Mouse (Mus musculus): ENCODE data around the gene Lypd5.

GRCm38 (mm10) chr7:24391687-24392086 is 42.7 kb downstream of the Lypd5 start:
- no peak for TF ChIP-seq ZC3H11A (IDR thresholded peaks at IDR 0.05; ENCODE audit: borderline replicate concordance, low read depth, low read length)
- no peak for TF ChIP-seq CHD2 (IDR thresholded peaks at IDR 0.05; ENCODE audit: low read depth, low read length)
- TF ChIP-seq MAFK (IDR thresholded peaks at IDR 0.05; ENCODE audit: insufficient read depth, low read depth, low read length): no peak
- TF ChIP-seq HCFC1 (IDR thresholded peaks at IDR 0.05; ENCODE audit: borderline replicate concordance, insufficient read depth, low read length): no peak

All from ES-E14 (cell line).